In genomic region chr1:72236363-72237006, GRCm38 (mm10) we compare ENCODE assay signal across 7 mouse cellular contexts. TPM values are rescaled to one million over a fixed set of nuclear protein-coding genes. Genes with fewer than 3 reads are reported as not detected.
DNase-seq lines count a peak whose midpoint lies in the region; ATAC-seq and TF ChIP-seq lines count a peak whose summit lies in the region.
"Not testable (repeated sequence)": the region's sequence is repeated elsewhere in the genome, so short reads cannot be mapped to it uniquely, and the experiment has no call there.

No protein-coding gene starts in this region.

- peak; percentile 90 for ATAC-seq in embryonic facial prominence, embryonic 15.5 days (ENCODE audit: insufficient number of reproducible peaks, low FRiP score, low TSS enrichment, low read depth)
- peak; percentile 83 for ATAC-seq in limb, embryonic 14.5 days (ENCODE audit: low FRiP score, low read depth)
- peak; percentile 92 for ATAC-seq in midbrain, embryonic 15.5 days (replicated peaks)

- H3K9me3 ChIP-seq in embryonic facial prominence, embryonic 15.5 days (replicated peaks); limb, embryonic 14.5 days (ENCODE audit: control insufficient read depth, low read length); midbrain, embryonic 15.5 days: not testable (repeated sequence)

- H3K27me3 ChIP-seq in embryonic facial prominence, embryonic 15.5 days; limb, embryonic 14.5 days (ENCODE audit: control insufficient read depth, insufficient read depth, low read length); midbrain, embryonic 15.5 days (replicated peaks): not testable (repeated sequence)

- H3K4me2 ChIP-seq in embryonic facial prominence, embryonic 15.5 days (replicated peaks) = peak overlapping the region; percentile 70
- peak overlapping the region; percentile 50 for H3K4me2 ChIP-seq in limb, embryonic 14.5 days (replicated peaks; ENCODE audit: low read depth, low read length, severe bottlenecking)
- H3K4me2 ChIP-seq in midbrain, embryonic 15.5 days = peak overlapping the region; percentile 71

- WGBS in embryonic facial prominence, embryonic 15.5 days = under 1% methylated on average over 37 of the region's 50 CpGs
- WGBS in limb, embryonic 14.5 days = under 1% methylated on average over 35 of the region's 50 CpGs
- under 1% methylated on average over 38 of the region's 50 CpGs for WGBS in midbrain, embryonic 15.5 days

- TF ChIP-seq POLR2A in limb, embryonic 14.5 days (IDR thresholded peaks at IDR 0.05; ENCODE audit: borderline replicate concordance, extremely low read depth, insufficient read depth, insufficient read length) = not testable (repeated sequence)

- H3K4me3 ChIP-seq in embryonic facial prominence, embryonic 15.5 days (replicated peaks) = peak overlapping the region; percentile 58
- H3K4me3 ChIP-seq in limb, embryonic 14.5 days (replicated peaks; ENCODE audit: low read length) = peak overlapping the region; percentile 46
- H3K4me3 ChIP-seq in midbrain, embryonic 15.5 days = peak overlapping the region; percentile 61

- DNase-seq in adrenal gland, postnatal 25 days = peak; percentile 78
- DNase-seq in heart, adult 9 months (ENCODE audit: low spot score in 2 of 2) = peak; percentile 75 to 80
- peak; percentile 64 to 70 for DNase-seq in kidney, adult 8-10 months
- DNase-seq in limb, embryonic 14.5 days (ENCODE audit: low spot score) = peak; percentile 86
- DNase-seq in spleen, postnatal 10 days (ENCODE audit: low spot score in 2 of 2) = peak; percentile 36 to 60

- H3K4me1 ChIP-seq in embryonic facial prominence, embryonic 15.5 days; limb, embryonic 14.5 days (ENCODE audit: control insufficient read depth, insufficient read depth, low read length); midbrain, embryonic 15.5 days: not testable (repeated sequence)

- not testable (repeated sequence) for H3K36me3 ChIP-seq in embryonic facial prominence, embryonic 15.5 days; limb, embryonic 14.5 days (ENCODE audit: control insufficient read depth, insufficient read depth, low read length); midbrain, embryonic 15.5 days (replicated peaks)

- peak overlapping the region; percentile 90 for H3K27ac ChIP-seq in embryonic facial prominence, embryonic 15.5 days (replicated peaks)
- H3K27ac ChIP-seq in limb, embryonic 14.5 days (replicated peaks; ENCODE audit: low read depth, low read length) = peak overlapping the region; percentile 61
- peak overlapping the region; percentile 79 for H3K27ac ChIP-seq in midbrain, embryonic 15.5 days

- H3K9ac ChIP-seq in embryonic facial prominence, embryonic 15.5 days = peak overlapping the region; percentile 41
- peak overlapping the region; percentile 53 for H3K9ac ChIP-seq in limb, embryonic 14.5 days (ENCODE audit: low read depth, low read length, severe bottlenecking)
- H3K9ac ChIP-seq in midbrain, embryonic 15.5 days = peak overlapping the region; percentile 58

RNA-seq across cellular contexts. Expression of gene Mreg, which starts 24.4 kb away (rescaled TPM):
- total RNA-seq in adrenal gland, postnatal 25 days (2021) = 1.2 and 1.3 TPM in 2 replicates
- 9.8 and 10.4 TPM in 2 replicates for polyA plus RNA-seq in embryonic facial prominence, embryonic 15.5 days (2015; fragmentation: Nextera tagmentation; extraction: Ambion mirVana)
- polyA plus RNA-seq in limb, embryonic 14.5 days (2012; rRNA removed) = 1.1 and 1.5 TPM in 2 replicates
- polyA plus RNA-seq in limb, embryonic 14.5 days (2014; fragmentation: Nextera tagmentation; extraction: Ambion mirVana) = 3.4 and 4.6 TPM in 2 replicates
- polyA plus RNA-seq in midbrain, embryonic 15.5 days (2015; fragmentation: Nextera tagmentation; extraction: Ambion mirVana) = 1.7 and 2.2 TPM in 2 replicates

RNA-seq across cellular contexts. Expression of gene Pecr, which starts 47.6 kb away (rescaled TPM):
- total RNA-seq in adrenal gland, postnatal 25 days (2021) = 31.0 and 38.9 TPM in 2 replicates
- 35.6 and 37.1 TPM in 2 replicates for polyA plus RNA-seq in embryonic facial prominence, embryonic 15.5 days (2015; fragmentation: Nextera tagmentation; extraction: Ambion mirVana)
- polyA plus RNA-seq in limb, embryonic 14.5 days (2012; rRNA removed) = 20.1 and 20.5 TPM in 2 replicates
- polyA plus RNA-seq in limb, embryonic 14.5 days (2014; fragmentation: Nextera tagmentation; extraction: Ambion mirVana) = 29.5 and 31.2 TPM in 2 replicates
- 5.7 and 5.8 TPM in 2 replicates for polyA plus RNA-seq in midbrain, embryonic 15.5 days (2015; fragmentation: Nextera tagmentation; extraction: Ambion mirVana)

RNA-seq across cellular contexts. Expression of gene Tmem169, which starts 47.7 kb away (rescaled TPM):
- total RNA-seq in adrenal gland, postnatal 25 days (2021) = 0.71 and 1.1 TPM in 2 replicates
- polyA plus RNA-seq in embryonic facial prominence, embryonic 15.5 days (2015; fragmentation: Nextera tagmentation; extraction: Ambion mirVana) = 3.1 and 3.7 TPM in 2 replicates
- polyA plus RNA-seq in limb, embryonic 14.5 days (2012; rRNA removed) = 3.8 and 4.0 TPM in 2 replicates
- 3.0 and 4.6 TPM in 2 replicates for polyA plus RNA-seq in limb, embryonic 14.5 days (2014; fragmentation: Nextera tagmentation; extraction: Ambion mirVana)
- 37.8 and 41.1 TPM in 2 replicates for polyA plus RNA-seq in midbrain, embryonic 15.5 days (2015; fragmentation: Nextera tagmentation; extraction: Ambion mirVana)

Comparison
In these comparisons a context has a peak if more than half of its experiments do, and no peak if none do; other contexts are left out.
1. Peak in every context shown above with its lines: DNase-seq, ATAC-seq, H3K4me3 ChIP-seq and H3K27ac ChIP-seq.